Mouse (Mus musculus) cerebellum, adult (tissue): Measurements from ENCODE around the gene Ubl3.

Experiments
- ATAC-seq: cut with Nextera tagmentation; 2 replicates; pipeline ENCODE4 v1.9.2; 2017; ENCODE audit warnings: mild to moderate bottlenecking, moderate library complexity, mixed read lengths; ENCODE audit not compliant: insufficient number of reproducible peaks, low FRiP score, low TSS enrichment

Gene Ubl3

DNA sequence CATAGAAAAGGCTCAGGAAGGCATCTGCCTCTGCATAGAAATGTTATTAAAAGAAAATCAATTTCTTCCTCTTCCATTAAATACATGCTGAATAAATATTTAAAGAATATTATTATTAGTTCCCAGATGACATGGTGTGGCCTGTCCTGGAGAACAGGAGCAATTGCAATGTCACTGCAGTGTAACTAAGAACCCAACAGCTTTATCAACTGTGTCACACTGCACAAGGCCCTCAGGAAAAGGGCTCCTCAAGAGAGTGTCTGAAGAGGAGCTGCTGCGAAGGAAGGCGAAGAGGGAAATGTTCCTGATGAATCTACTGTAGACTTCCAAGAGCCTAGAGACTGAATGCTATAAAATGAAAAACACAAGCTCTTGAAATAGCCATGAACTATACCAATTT, 18.7 kb downstream of the Ubl3 start:
- ATAC-seq: no peak

GRCm38 (mm10) chr5:148532201-148532600, 20.4 kb downstream of the Ubl3 start:
- no peak for ATAC-seq

DNA sequence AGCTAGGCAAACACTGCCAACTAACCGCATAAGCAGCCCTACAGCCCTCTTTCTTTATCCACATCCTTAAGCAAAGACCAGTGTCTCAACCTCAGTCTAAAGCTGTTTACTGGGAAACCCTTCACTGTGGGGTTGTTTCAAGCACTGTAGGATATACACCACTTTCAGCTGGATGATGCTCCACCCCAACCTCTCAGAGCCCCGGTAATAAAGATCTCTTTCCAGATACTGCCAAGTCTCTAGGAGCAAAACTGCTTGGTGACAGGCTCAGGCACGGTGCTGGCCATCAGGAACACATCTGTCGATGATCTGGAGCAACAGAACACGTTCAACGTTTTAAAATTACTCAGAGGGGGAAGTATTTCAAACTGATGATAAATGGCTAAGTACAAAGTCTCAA, 25.0 kb downstream of the Ubl3 start:
- no peak for ATAC-seq

DNA sequence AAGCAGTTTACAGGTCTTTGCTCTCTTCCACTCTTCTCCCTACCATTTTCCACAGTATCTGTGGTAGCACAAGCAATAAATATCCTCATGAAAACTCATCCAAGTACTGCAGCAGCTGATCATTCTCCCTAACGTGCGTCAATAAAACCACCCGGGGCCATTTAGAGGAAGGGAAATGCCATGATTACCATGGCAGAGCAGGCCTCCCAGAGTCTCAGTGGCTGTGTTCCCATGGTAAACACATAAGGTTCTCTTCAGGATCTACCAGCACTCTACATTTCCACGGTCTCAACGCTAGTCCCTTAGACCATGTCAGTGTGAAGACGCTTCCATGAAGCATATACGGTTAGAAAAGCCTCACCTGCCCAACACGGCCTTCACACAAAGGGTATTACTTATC, 26.0 kb downstream of the Ubl3 start:
- no peak for ATAC-seq

DNA sequence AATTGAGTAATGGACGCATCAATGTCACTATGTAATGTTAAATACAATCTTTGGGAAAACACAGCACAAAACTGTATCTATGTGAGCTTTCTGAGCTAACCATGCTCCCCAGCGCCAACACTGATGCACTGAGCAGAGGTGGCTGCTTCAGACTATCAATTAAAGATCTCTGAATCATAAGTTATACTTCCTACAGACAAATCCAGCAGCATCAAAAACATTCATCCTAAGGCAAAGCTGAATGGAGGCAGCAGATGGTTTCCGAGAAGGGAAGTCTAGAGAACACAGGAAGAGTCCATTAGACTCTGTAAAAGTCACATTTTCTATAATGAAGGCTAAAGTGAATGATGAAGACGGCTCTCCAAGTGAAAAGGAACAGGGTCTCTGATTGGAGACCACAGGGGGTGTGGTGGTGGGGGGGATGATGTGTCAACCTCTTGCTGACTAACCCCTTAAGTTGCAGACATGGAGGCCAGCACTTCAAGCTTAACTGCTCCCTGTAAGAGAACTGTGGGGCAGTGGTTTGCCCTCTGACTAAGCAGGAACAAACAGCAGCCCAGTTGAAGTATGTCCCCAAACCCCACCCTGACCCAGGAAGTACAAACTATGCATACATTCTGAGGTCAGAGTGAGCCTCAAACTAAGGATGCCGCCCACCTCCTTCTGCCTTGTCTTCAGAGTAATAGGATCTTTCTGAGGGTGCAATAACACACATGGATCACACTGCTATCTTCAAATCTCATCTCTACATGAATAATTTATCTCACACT, 29.2 kb downstream of the Ubl3 start:
- ATAC-seq: no peak

- no peak for ATAC-seq
Observed at GRCm38 (mm10) chr5:148522378-148522777, 30.2 kb downstream of the Ubl3 start.

DNA sequence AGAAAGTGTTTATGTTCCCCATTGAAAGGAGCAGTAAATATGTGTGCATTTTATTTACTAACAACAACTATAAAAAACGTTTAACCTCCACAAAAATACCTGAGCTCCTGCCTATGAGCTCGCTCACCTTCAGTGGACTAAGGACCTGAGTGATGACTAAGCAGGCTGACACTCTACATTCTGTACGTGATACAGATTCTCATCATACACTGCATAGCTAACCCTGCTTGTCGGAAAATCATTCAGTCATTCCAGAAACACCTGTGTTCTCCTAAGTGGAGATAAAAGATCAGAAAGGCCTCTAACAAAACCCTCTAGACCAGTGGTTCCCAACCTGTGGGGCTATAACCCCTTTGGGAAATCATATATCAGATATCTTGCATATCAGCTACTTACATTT, 35.1 kb downstream of the Ubl3 start:
- ATAC-seq: no peak

DNA sequence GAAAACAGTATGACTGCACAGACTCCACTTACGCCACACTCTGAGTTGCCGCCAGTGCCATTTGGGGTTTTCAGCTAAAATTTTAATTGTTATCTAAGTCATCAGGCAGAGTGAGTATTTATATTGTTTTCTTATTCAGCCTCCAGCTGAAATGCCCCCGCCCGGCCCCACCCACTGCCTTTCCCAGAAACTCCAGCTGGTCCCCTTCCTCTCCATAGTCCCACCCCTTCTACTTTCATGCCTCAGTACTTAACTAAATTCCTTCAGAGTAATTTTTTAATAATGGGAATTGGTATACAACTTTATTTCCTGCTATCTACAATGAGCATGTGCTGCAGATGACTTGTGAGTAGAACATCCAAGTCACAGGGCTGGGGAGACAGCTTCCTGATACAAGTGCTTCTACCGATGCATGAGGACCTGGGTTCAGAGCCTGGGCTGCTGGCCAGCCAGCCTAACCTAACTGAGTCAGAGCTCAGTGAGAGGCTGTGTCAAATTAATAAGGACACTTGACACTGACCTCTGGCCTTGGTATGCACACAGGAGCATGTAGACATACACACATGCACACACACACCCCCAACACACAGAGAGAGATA, 40.4 kb downstream of the Ubl3 start:
- ATAC-seq: no peak

DNA sequence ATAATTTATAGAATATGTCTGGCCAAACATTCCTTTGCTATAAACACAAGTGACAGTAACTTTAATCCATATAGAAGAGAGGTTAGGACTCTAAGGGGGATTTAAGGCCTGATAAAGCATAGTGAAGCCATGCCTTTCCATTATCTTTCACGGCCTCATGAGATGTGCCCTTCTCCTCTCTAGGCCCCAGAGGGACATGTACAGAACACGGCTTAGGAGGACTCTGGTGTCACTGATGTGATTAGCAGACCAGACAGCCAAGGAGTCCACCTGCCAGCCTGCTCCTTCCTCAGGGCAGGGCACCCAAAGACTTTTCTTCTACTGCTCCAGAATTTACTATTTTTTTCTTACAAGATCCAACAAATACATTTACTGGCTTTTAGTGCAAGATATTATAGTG, 42.3 kb downstream of the Ubl3 start:
- ATAC-seq: no peak

DNA sequence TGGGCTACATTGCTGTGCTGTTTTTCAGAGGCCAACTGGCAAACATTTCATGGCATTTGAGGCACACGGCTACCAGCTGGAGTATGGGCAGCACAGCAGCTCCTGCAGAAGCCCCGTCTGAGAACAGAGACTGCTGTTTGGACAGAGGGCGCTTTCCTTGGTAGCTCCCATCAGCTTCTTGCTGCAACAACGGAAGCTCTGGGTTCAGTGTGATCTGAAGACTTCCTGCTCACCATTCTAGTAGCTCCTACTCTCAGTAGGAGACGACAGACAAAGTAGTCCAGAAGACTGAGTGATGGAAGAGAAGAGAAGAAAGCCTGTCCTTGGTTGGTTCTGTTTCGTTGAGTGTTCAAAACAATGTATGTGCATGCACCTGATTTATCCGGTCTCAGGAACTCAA, 42.9 kb downstream of the Ubl3 start:
- no peak for ATAC-seq

DNA sequence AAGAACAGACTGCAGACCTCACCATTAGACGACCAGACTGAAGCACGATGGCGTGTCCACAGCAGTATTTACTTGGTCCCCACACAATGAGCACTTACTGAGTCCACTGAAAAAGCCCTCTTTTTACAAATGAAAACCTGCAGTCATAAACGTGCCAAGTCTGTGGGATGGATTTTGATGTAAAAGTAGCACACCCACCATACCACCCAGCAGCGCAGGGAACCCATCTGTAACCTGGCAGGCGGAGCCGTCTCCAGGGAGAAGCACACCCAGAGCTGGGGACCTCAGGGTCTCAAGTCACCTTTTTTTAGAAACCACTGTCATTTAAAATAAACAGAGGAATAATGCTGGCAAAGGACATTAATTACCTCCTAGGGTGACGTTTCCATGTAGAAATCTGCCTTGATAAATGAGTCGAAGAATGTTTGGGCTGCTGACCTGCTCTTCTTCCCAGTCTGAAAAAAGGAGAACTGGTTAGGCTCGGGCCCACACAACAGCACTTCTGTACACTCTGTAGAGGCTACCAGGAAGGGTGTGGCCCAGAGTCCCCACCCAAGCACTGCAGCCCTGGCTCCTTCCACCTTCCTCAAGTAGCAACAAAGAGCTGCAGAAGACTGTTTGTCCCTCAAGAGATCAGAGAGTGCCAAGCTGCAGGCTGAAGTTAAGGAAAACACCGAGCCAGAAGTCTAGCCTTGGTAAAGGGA, 43.5 kb downstream of the Ubl3 start:
- no peak for ATAC-seq

DNA sequence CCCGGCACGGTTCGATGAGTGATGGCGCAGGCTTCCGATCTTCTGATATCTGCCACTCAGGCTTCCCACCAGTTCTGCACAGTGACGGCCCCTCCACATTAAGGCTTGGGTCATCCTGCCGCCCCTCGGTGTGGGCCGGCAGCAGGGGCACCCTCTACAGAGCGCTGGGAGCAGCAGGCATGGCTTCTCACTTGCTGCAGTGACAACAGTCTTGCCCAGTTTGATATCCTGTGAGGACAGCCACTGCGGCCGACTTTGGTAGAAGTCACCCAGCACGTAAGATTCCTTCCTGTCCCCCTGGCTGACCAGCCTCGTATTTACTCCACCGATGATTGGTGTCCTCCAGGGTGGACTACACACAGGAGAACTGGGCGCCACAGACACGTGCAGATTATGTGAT, 47.2 kb downstream of the Ubl3 start:
- no peak for ATAC-seq

DNA sequence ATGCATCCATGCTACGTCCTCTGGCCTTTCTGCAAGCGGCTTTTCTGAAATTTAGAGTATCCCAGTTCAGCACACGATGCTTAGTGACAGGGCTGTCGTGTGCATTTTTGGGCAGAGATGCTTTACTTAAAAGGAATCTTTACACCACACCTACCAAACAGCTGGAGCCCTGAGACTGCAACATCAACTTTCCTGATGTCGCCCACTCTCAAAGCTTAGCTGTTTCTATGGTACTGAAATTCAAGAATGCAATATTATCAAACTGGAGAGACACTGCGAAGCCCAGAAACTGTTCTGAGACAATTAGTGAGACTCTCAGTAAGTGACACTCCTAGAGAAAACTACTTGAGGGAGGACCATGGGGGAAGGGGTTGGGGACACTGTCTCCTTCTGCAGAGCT, 50.4 kb downstream of the Ubl3 start:
- ATAC-seq: no peak

DNA sequence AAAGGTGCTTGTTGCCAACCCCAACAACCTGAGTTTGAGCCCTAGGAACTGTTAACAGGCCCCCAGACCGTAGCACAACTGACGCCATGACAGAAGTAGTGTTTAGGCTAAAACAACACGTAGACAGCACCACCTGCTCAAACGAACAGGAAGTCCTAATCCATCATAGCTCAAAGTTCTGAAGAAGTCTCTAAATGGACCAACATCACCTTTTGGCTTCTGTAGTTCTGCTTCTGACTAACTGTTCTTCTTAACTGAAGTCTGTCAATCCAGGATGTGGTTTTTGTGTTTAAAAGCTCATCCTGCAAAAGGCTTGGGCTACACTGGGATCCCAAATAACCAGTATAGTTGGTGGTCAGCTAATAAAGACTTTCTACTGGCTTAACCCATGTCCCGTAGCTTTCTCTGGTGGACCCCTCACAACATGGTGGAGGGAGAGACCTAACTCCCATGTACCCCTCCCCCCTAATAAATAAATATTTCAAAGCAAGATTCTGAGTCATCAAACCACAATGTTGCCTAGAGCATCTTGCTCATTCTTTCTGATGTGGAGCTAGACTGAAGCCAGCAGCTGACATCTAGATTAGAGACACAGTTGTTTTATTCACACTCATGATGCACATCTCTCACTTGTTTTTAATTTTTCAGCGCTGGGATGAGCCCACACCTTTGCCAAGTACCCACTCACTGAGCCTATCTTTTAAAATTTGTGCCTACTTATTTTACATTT, 51.2 kb downstream of the Ubl3 start:
- ATAC-seq: no peak

DNA sequence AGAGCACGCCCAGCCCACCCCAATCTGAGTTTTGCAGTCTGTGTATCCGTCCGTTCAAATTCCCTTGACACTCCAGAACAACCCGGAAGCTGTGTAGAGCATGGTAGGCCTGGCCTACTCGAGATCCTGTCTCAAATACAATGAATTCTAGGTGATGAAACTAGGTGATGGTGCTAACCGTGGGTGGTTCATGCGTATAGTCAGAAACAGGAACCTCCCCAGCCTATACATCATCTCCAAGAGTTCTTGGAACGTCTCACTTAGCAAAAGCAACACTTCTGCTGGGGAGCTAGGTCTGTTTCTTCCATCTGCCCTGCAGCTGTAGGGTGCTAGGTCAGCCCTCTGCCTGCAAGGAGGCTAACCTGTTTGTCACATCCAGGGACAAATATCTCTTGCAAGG, 52.1 kb downstream of the Ubl3 start:
- ATAC-seq: no peak

GRCm38 (mm10) chr5:148499616-148500015, 53.0 kb downstream of the Ubl3 start:
- no peak for ATAC-seq

DNA sequence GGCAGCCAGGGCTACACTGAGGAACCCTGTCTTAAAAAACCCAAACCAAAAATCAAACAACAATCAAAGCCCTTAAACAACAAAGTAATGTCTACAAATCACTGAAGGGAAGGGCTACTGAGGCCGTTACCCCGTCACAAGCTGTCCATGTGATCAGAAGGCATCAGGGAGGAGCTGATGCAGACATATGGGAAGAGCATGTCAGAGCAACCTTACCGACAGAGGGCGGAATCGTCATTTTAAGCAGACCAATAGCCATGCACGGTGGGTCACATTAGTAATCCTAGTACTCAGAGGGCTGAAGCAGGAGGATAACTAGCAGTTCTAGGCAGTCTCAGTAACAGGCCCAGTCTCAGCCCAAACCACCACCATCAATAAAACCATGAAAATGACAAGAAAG, 56.6 kb downstream of the Ubl3 start:
- ATAC-seq: no peak

DNA sequence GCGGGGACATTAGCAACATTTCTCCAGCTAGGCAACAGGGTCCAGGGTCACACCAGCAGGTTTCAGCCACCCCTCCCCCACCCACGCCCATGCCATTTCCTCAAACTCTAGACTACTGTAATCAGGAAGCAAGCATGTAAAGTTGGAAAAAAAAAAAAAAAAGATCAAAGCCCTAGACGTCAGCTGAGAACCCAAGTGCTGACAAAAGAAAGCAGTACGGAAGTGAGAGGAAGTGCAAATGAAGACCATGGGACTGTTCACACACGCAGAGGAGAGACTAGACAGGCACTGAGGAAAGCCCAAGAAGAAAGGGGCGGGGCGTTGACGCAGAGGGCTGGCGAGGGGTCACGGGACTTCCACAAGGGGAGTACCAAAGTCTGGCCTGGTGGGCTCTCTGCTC, 57.4 kb downstream of the Ubl3 start:
- ATAC-seq: no peak

GRCm38 (mm10) chr5:148494249-148494648, 58.3 kb downstream of the Ubl3 start:
- ATAC-seq: no peak

- no peak for ATAC-seq
Observed at GRCm38 (mm10) chr5:148493025-148493424, 59.6 kb downstream of the Ubl3 start.

DNA sequence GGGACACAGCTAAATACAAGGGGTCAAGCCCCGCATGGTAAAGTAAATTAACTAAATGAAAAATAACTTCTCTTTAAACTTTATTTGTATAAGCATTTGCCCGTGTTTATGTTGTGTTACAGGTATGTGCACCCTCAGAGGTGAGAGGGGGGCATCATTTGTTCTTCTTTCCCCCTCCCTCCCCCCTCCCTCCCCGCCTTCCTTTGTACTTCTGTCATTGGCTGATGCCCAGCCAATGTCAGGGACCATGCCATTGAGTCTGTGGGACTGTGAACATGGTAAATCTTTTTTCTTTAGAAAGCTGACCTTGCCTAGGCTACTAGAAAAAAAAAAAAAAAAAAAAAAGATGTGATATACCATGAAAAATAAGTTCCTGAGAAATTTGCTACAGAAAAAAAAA, 62.2 kb downstream of the Ubl3 start:
- ATAC-seq: no peak
